Mouse (Mus musculus) liver, embryonic 16.5 days (tissue): ENCODE results near the gene Mlf2. TPM values are rescaled to one million over a fixed set of nuclear protein-coding genes. Genes with fewer than 3 reads are reported as not detected.

Experiments used
- ATAC-seq: fragments of 200-750 bp; cut with Nextera tagmentation; 2 replicates; pipeline ENCODE4 v1.8.0; 2017; ENCODE audit warnings: low read depth, mild to moderate bottlenecking, moderate number of reproducible peaks, moderate library complexity
- H3K27ac ChIP-seq: fragments of 300-500 bp; sonication (generic); 2 replicates; pipeline ENCODE4 v1.5.1; 2014; ENCODE audit warnings: mild to moderate bottlenecking, low read length
- H3K27me3 ChIP-seq: fragments of 300-500 bp; sonication (generic); 2 replicates; pipeline ENCODE4 v1.6.1; 2014; ENCODE audit warnings: low read depth, low read length, mixed read lengths; ENCODE audit not compliant: control insufficient read depth, insufficient read depth
- H3K36me3 ChIP-seq: fragments of 300-500 bp; sonication (generic); 2 replicates; pipeline ENCODE4 v1.6.1; 2014; ENCODE audit warnings: mild to moderate bottlenecking; ENCODE audit not compliant: control insufficient read depth, insufficient read depth
- H3K4me1 ChIP-seq: fragments of 300-500 bp; sonication (generic); 2 replicates; pipeline ENCODE4 v1.6.1; 2014; ENCODE audit warnings: low read depth, low read length, mixed read lengths; ENCODE audit not compliant: control insufficient read depth
- H3K4me2 ChIP-seq: fragments of 300-500 bp; sonication (generic); 2 replicates; pipeline ENCODE4 v1.6.1; 2014; ENCODE audit warnings: low read depth, low read length, mixed read lengths
- H3K4me3 ChIP-seq: fragments of 300-500 bp; sonication (generic); 2 replicates; pipeline ENCODE4 v1.5.1; 2014; ENCODE audit warnings: low read depth, mild to moderate bottlenecking, low read length
- H3K9ac ChIP-seq: fragments of 300-500 bp; sonication (generic); 2 replicates; pipeline ENCODE4 v1.6.1; 2014; ENCODE audit warnings: low read depth, low read length
- H3K9me3 ChIP-seq: fragments of 300-500 bp; sonication (generic); replicated peaks from 2 replicates; pipeline ENCODE4 v1.6.1; 2016; ENCODE audit warnings: low read length; ENCODE audit not compliant: control insufficient read depth
- WGBS: fragments of 180-500 bp; shearing (Covaris S2); extraction: QIAGEN DNeasy Blood & Tissue Kit; methylation state at CpG from one replicate; pipeline ENCODE4 v1.1.7; 2014; ENCODE audit not compliant: insufficient replicate concordance; 5-methylcytosine and 5-hydroxymethylcytosine counted together
- polyA plus RNA-seq: library from polyadenylated mRNA; unstranded; fragments of >200 nt; fragmentation: Nextera tagmentation; extraction: Ambion mirVana; gene quantifications from 2 replicates; pipeline ENCODE4 v1.2.1, GENCODE M21; 2015

Mlf2 gene
- polyA plus RNA-seq, 1 experiment from 2014 or later, result 110 TPM

DNA sequence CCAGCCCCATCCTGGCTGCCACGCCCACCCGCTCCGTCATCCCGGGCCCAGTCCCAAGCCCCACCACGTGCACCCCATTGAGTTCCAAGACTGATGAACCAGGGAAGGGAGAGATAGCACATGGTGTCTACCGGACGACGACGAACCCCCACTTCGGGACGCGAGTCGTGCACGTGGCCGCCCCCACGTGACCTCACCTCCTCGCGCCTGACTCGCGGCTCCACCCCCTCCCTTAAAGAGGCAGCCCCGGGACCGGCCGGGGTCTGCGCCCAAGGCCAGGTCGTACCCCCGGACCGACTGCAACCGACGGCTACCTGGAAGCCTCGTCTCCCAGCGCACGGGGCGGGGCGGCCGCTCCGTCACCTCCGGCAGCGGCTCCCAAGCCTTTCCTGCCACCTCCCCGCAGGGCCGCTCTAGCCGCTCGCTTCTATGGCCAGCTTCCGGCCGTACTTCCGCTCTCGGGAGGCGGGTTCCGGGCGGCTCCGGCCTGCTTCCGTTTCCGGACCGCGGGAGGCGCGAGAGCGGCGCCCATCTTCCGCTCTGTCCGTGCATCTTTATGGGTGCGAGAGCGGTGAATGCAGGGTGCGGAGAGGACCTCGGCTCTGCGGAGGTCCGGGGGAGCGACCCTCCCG is 34.0 kb downstream of the Mlf2 start, which contains the start of gene Cops7a:
TSS of gene Cops7a (minus strand) at position 451 of the 632 bp plus-strand sequence.
- Histone ChIP-seq H3K4me3 (peak within 1 kb of the TSS; percentile 89), H3K4me1 (peaks cover 18% of the 10 kb centered on the region), H3K4me2 (peak within 1 kb of the TSS; percentile 96), H3K27me3 (no peaks in the 10 kb centered on the region), H3K36me3 (no peaks in the 10 kb centered on the region), H3K9ac (peak within 1 kb of the TSS; percentile 87), H3K27ac (peak within 1 kb of the TSS; percentile 84), H3K9me3 (no peaks in the 10 kb centered on the region)
- WGBS, result under 1% methylated on average over 67 of the region's 68 CpGs
- peak; percentile 96 for ATAC-seq

GRCm38 (mm10) chr6:124965747-124966146 is 34.6 kb downstream of the Mlf2 start:
- WGBS, result 2% methylated on average over 15 of the region's 15 CpGs
- no peak for ATAC-seq
- Histone ChIP-seq H3K27me3 (no peaks in the 10 kb centered on the region), H3K4me1 (peaks cover 18% of the 10 kb centered on the region), H3K4me3 (peak overlapping the region; percentile 89), H3K36me3 (no peaks in the 10 kb centered on the region), H3K9ac (peak overlapping the region; percentile 87), H3K4me2 (peak overlapping the region; percentile 96), H3K27ac (peak overlapping the region; percentile 84), H3K9me3 (no peaks in the 10 kb centered on the region)

- no peaks in the 10 kb centered on the region for H3K36me3 ChIP-seq
- H3K4me2 ChIP-seq, result peak overlapping the region; percentile 96
- 89% methylated on average over 7 of the region's 7 CpGs for WGBS
- H3K4me3 ChIP-seq, result peak overlapping the region; percentile 89
- H3K27me3 ChIP-seq, result no peaks in the 10 kb centered on the region
- no peak overlapping the region for H3K27ac ChIP-seq
- ATAC-seq, result no peak
- H3K9ac ChIP-seq, result no peak overlapping the region
- H3K9me3 ChIP-seq, result no peaks in the 10 kb centered on the region
- H3K4me1 ChIP-seq, result peaks cover 18% of the 10 kb centered on the region
These were observed 35.4 kb downstream of the Mlf2 start for GRCm38 (mm10) chr6:124966466-124967118.

- no peak overlapping the region for H3K9ac ChIP-seq
These were observed 36.6 kb downstream of the Mlf2 start for GRCm38 (mm10) chr6:124967766-124968165.

More at GRCm38 (mm10) chr6:124967766-124968165, 36.6 kb downstream of the Mlf2 start:
- Histone ChIP-seq H3K27me3 (no peaks in the 10 kb centered on the region), H3K36me3 (no peaks in the 10 kb centered on the region), H3K9me3 (no peaks in the 10 kb centered on the region), H3K4me2 (no peak overlapping the region), H3K27ac (no peak overlapping the region), H3K4me3 (no peak overlapping the region), H3K4me1 (peaks cover 18% of the 10 kb centered on the region)
- 54% methylated on average over 4 of the region's 4 CpGs for WGBS
- no peak for ATAC-seq

Other genes starting within 250 kb of the Mlf2 start
- gene Emg1, start 219.2 kb upstream of the Mlf2 start, polyA plus RNA-seq, result 105 and 121 TPM in 2 replicates
- gene Phb2, start 219.1 kb upstream of the Mlf2 start, polyA plus RNA-seq, result 206 and 214 TPM in 2 replicates
- gene Ptpn6, start 192.7 kb upstream of the Mlf2 start, polyA plus RNA-seq, result 38.2 and 38.3 TPM in 2 replicates
- gene Grcc10, start 190.0 kb upstream of the Mlf2 start, polyA plus RNA-seq, result 80.7 and 83.6 TPM in 2 replicates
- gene Gm45234, start 175.4 kb upstream of the Mlf2 start, polyA plus RNA-seq, result not detected in 2 replicates
- gene Atn1, start 174.9 kb upstream of the Mlf2 start, polyA plus RNA-seq, result 1.3 and 1.7 TPM in 2 replicates
- gene Eno2, start 161.7 kb upstream of the Mlf2 start, polyA plus RNA-seq, result 0.40 and 0.43 TPM in 2 replicates
- gene Lrrc23, start 151.7 kb upstream of the Mlf2 start, polyA plus RNA-seq, result not detected in 2 replicates
- 8.6 and 9.1 TPM in 2 replicates for gene Spsb2, start 122.7 kb upstream of the Mlf2 start, polyA plus RNA-seq
- 450 and 452 TPM in 2 replicates for gene Tpi1, start 117.1 kb upstream of the Mlf2 start, polyA plus RNA-seq
- gene Usp5, start 101.9 kb upstream of the Mlf2 start, polyA plus RNA-seq, result 50.0 and 52.7 TPM in 2 replicates
- gene Cdca3, start 101.8 kb upstream of the Mlf2 start, polyA plus RNA-seq, result 171 and 180 TPM in 2 replicates
- 0.13 and 0.31 TPM in 2 replicates for gene Gnb3, start 91.1 kb upstream of the Mlf2 start, polyA plus RNA-seq
- 0.62 and 0.76 TPM in 2 replicates for gene P3h3, start 73.6 kb upstream of the Mlf2 start, polyA plus RNA-seq
- gene Gpr162, start 67.4 kb upstream of the Mlf2 start, polyA plus RNA-seq, result 0.02 TPM in 1 of 2 replicates, not detected in the other
- gene Cd4, start 43.2 kb upstream of the Mlf2 start, polyA plus RNA-seq, result 0.11 and 0.14 TPM in 2 replicates
- 0.12 and 0.15 TPM in 2 replicates for gene Lag3, start 19.7 kb upstream of the Mlf2 start, polyA plus RNA-seq
- gene Ptms, start 11.3 kb upstream of the Mlf2 start, polyA plus RNA-seq, result 42.3 and 49.6 TPM in 2 replicates
- gene Cops7a, start 34.2 kb downstream of the Mlf2 start, polyA plus RNA-seq, result 44.4 and 49.6 TPM in 2 replicates
- 0.05 and 0.11 TPM in 2 replicates for gene Pianp, start 65.3 kb downstream of the Mlf2 start, polyA plus RNA-seq
- gene Zfp384, start 77.8 kb downstream of the Mlf2 start, polyA plus RNA-seq, result 3.5 and 3.6 TPM in 2 replicates
- 27.6 and 32.4 TPM in 2 replicates for gene Ing4, start 108.4 kb downstream of the Mlf2 start, polyA plus RNA-seq
- gene Acrbp, start 118.3 kb downstream of the Mlf2 start, polyA plus RNA-seq, result 2.0 and 4.5 TPM in 2 replicates
- gene Lpar5, start 136.5 kb downstream of the Mlf2 start, polyA plus RNA-seq, result 1.4 and 1.5 TPM in 2 replicates
- 18.2 and 22.9 TPM in 2 replicates for gene Chd4, start 164.6 kb downstream of the Mlf2 start, polyA plus RNA-seq
- gene Nop2, start 200.5 kb downstream of the Mlf2 start, polyA plus RNA-seq, result 25.2 and 25.3 TPM in 2 replicates
- 3.0 and 4.2 TPM in 2 replicates for gene Iffo1, start 213.9 kb downstream of the Mlf2 start, polyA plus RNA-seq
- gene Gapdh, start 235.1 kb downstream of the Mlf2 start, polyA plus RNA-seq, result 1,120 and 1,202 TPM in 2 replicates